Mouse (Mus musculus) lung, postnatal 0 days (tissue): Measurements from ENCODE around the gene Dner.

Experiments
- CTCF ChIP-seq: IDR thresholded peaks from 2 replicates; pipeline ENCODE4 v1.5.1; 2016; ENCODE audit warnings: antibody characterized with exemption, mild to moderate bottlenecking
- EP300 ChIP-seq: IDR thresholded peaks from 2 replicates; pipeline ENCODE4 v1.6.1; 2016; ENCODE audit warnings: antibody characterized with exemption, mild to moderate bottlenecking, control low read depth

- TF ChIP-seq CTCF (no peak), EP300 (no peak)
These were observed 18.1 kb downstream of the Dner start for GRCm38 (mm10) chr1:84677910-84678309.
